Mouse (Mus musculus): ENCODE data around the gene D11Wsu47e. TPM values are rescaled to one million over a fixed set of nuclear protein-coding genes. Genes with fewer than 3 reads are reported as not detected.

The D11Wsu47e gene
- polyA plus RNA-seq, 1 experiment from 2014 or later = 19.7 TPM

DNA sequence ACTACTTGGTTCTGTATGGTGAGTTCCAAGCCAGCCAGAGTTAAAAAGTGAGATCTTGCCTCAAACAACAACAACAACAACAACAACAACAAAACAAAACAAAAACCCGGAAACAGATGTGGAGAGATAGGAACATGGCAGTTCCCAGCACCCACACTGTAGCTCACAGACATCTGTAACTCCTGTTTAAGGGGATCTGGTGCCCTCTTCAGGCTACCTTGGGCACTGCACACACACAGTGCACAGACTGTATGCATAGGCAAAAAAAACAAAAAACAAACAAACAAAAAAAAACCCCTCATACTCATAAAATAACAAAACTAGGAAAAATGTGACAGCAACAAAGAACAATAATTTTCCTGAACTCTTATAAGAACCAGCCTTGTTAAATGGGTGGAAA is 58.8 kb downstream of the D11Wsu47e start:
- no peak for ATAC-seq (ENCODE audit: borderline replicate concordance, extremely low read depth, low FRiP score, low TSS enrichment)
- H3K4me3 ChIP-seq = no peak overlapping the region
- WGBS = 94% methylated on average over 1 of the region's 1 CpGs
- H3K9ac ChIP-seq = no peak overlapping the region
- H3K27ac ChIP-seq = no peak overlapping the region
- no peak overlapping the region for H3K4me2 ChIP-seq
- no peaks in the 10 kb centered on the region for H3K27me3 ChIP-seq
- peaks cover 36% of the 10 kb centered on the region for H3K36me3 ChIP-seq
- peaks cover 53% of the 10 kb centered on the region for H3K4me1 ChIP-seq
- no peaks in the 10 kb centered on the region for H3K9me3 ChIP-seq

Other genes with a start within 250 kb of the D11Wsu47e start
- 2.5 and 3.1 TPM in 2 replicates for gene Sstr2, start 65.1 kb upstream of the D11Wsu47e start, polyA plus RNA-seq (2015; fragmentation: Nextera tagmentation; extraction: Ambion mirVana)
- 26.5 and 27.7 TPM in 2 replicates for gene Cog1, start 35.2 kb upstream of the D11Wsu47e start, polyA plus RNA-seq (2015; fragmentation: Nextera tagmentation; extraction: Ambion mirVana)
- 23.7 and 24.5 TPM in 2 replicates for gene Slc39a11, start 34.3 kb upstream of the D11Wsu47e start, polyA plus RNA-seq (2015; fragmentation: Nextera tagmentation; extraction: Ambion mirVana)
- gene Fam104a, start 257 bp upstream of the D11Wsu47e start, polyA plus RNA-seq (2015; fragmentation: Nextera tagmentation; extraction: Ambion mirVana) = 43.7 and 44.6 TPM in 2 replicates
- gene Cpsf4l, start 25.6 kb downstream of the D11Wsu47e start, polyA plus RNA-seq (2015; fragmentation: Nextera tagmentation; extraction: Ambion mirVana) = 0.57 and 2.7 TPM in 2 replicates
- gene Cdc42ep4, start 67.5 kb downstream of the D11Wsu47e start, polyA plus RNA-seq (2015; fragmentation: Nextera tagmentation; extraction: Ambion mirVana) = 122 TPM in 2 replicates